Comparison of ENCODE assay signal across 13 mouse cellular contexts in the genomic region with DNA sequence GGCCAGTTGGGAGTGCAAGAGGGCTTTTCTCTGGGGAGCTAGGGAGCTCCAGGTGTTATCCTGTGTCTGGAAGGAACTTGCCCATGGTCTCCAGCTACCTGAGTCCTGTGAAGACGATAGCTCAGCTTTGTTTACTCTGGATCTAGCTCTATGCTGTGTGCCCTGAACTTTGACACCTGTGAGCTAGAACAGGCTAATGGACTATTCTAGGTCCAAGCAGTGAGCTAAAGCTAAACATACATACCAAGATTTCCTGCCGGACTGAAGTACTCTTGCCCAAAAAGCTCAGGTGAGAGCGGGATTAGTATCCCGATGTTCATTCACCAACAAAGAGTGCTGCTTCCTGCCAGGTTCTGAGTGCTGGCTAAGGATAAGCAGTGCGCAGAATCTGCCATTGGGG. TPM values are rescaled to one million over a fixed set of nuclear protein-coding genes. Genes with fewer than 3 reads are reported as not detected.
A peak's percentile ranks its signal among the peaks of the same experiment; 100 is the strongest.
DNase-seq lines count a peak whose midpoint lies in the region; ATAC-seq and TF ChIP-seq lines count a peak whose summit lies in the region.
"Had no signal": no experiment of that assay in that cellular context is flagged by ENCODE, and none has a peak within 500 bp of the region (broad histone marks: within the 10 kb centered on the region; RNA-seq: fewer than 3 reads in every experiment).

No protein-coding gene starts in this region.

- no peak overlapping the region for H3K4me2 ChIP-seq in lung, embryonic 14.5 days
- H3K4me2 ChIP-seq in stomach, embryonic 15.5 days, result no peak overlapping the region
- H3K4me2 ChIP-seq: midbrain, embryonic 13.5 days; neural tube, embryonic 12.5 days had no signal

- no peak for DNase-seq in heart, adult 2 months
- no peak for DNase-seq in heart, adult 9 months (ENCODE audit: low spot score in 2 of 2)
- peak; percentile 9 for DNase-seq in kidney, adult 2 months
- no peak for DNase-seq in kidney, adult 11 months
- DNase-seq in lung, embryonic 14.5 days, result no peak
- DNase-seq in lung, adult 18-20 months, result no peak
- no peak for DNase-seq in left cerebral cortex, postnatal 10 days (ENCODE audit: extremely low spot score in 1 of 2, low spot score in 2 of 2)

- intact Hi-C loops in heart, adult 2 months (cut with DNase I), result no loop called here
- intact Hi-C loops in left cerebral cortex, postnatal 10 days (cut with DNase I), result no loop called here

- no peak overlapping the region for H3K4me3 ChIP-seq in heart, adult 2 months
- no peak overlapping the region for H3K4me3 ChIP-seq in kidney, adult 2 months (ENCODE audit: insufficient read depth, low read depth, low read length)
- H3K4me3 ChIP-seq in lung, embryonic 14.5 days (ENCODE audit: low read depth, low read length), result no peak overlapping the region
- no peak overlapping the region for H3K4me3 ChIP-seq in stomach, embryonic 15.5 days (replicated peaks)
- H3K4me3 ChIP-seq: midbrain, embryonic 13.5 days; neural tube, embryonic 12.5 days had no signal

- no peaks in the 10 kb centered on the region for H3K79me2 ChIP-seq in heart, adult 2 months (replicated peaks; ENCODE audit: control insufficient read depth, insufficient read depth, low read length)

- H3K27me3 ChIP-seq in heart, adult 2 months (ENCODE audit: control insufficient read depth, insufficient read depth, low read length), result no peaks in the 10 kb centered on the region
- no peaks in the 10 kb centered on the region for H3K27me3 ChIP-seq in kidney, adult 2 months (replicated peaks; ENCODE audit: control insufficient read depth, insufficient read depth, low read length)
- no peaks in the 10 kb centered on the region for H3K27me3 ChIP-seq in lung, embryonic 14.5 days (ENCODE audit: insufficient read depth, low read length)
- H3K27me3 ChIP-seq in stomach, embryonic 15.5 days (replicated peaks), result no peaks in the 10 kb centered on the region
- H3K27me3 ChIP-seq: midbrain, embryonic 13.5 days; neural tube, embryonic 12.5 days had no signal

- no peak for TF ChIP-seq CTCF in heart, adult 2 months (IDR thresholded peaks at IDR 0.05)
- TF ChIP-seq CTCF in kidney, adult 2 months (conservative IDR thresholded peaks at IDR 0.05; ENCODE audit: insufficient read depth, insufficient read length, low read depth, low read length), result no peak
- no peak for TF ChIP-seq CTCF in lung, embryonic 14.5 days (IDR thresholded peaks at IDR 0.05; ENCODE audit: low read depth)

- H3K4me1 ChIP-seq in heart, adult 2 months (ENCODE audit: control insufficient read depth, insufficient read depth, low read length), result peaks cover 8% of the 10 kb centered on the region
- H3K4me1 ChIP-seq in kidney, adult 2 months (ENCODE audit: control insufficient read depth, insufficient read depth, low read length), result peaks cover 13% of the 10 kb centered on the region; the same call in 1 of the 2 replicates
- no peaks in the 10 kb centered on the region for H3K4me1 ChIP-seq in lung, embryonic 14.5 days (ENCODE audit: insufficient read depth)
- H3K4me1 ChIP-seq in stomach, embryonic 15.5 days, result peaks cover 19% of the 10 kb centered on the region; the same call in 1 of the 2 replicates
- H3K4me1 ChIP-seq: midbrain, embryonic 13.5 days; neural tube, embryonic 12.5 days had no signal

- no peak for TF ChIP-seq EP300 in heart, adult 2 months (IDR thresholded peaks at IDR 0.05; ENCODE audit: insufficient read depth, low read depth, low read length)

- no peak for ATAC-seq in lung, embryonic 14.5 days (ENCODE audit: insufficient read depth)
- no peak for ATAC-seq in stomach, embryonic 15.5 days (ENCODE audit: insufficient read depth, low FRiP score, low read depth)
- ATAC-seq: midbrain, embryonic 13.5 days had no signal

- H3K36me3 ChIP-seq in heart, adult 2 months (ENCODE audit: control insufficient read depth, insufficient read depth, low read length), result peaks cover 24% of the 10 kb centered on the region
- peaks cover 4% of the 10 kb centered on the region; the same call in 1 of the 2 replicates for H3K36me3 ChIP-seq in kidney, adult 2 months (ENCODE audit: control insufficient read depth, insufficient read depth, low read length)
- H3K36me3 ChIP-seq in lung, embryonic 14.5 days (ENCODE audit: insufficient read depth), result peaks cover 79% of the 10 kb centered on the region
- H3K36me3 ChIP-seq in stomach, embryonic 15.5 days, result peaks cover 44% of the 10 kb centered on the region

- TF ChIP-seq POLR2A in heart, adult 2 months (IDR thresholded peaks at IDR 0.05; ENCODE audit: insufficient read depth, low read depth, low read length), result no peak
- TF ChIP-seq POLR2A in kidney, adult 2 months (IDR thresholded peaks at IDR 0.05; ENCODE audit: low read depth, low read length), result no peak

- peak overlapping the region; percentile 36 for H3K27ac ChIP-seq in heart, adult 2 months
- H3K27ac ChIP-seq in kidney, adult 2 months (ENCODE audit: insufficient read depth, low read depth, low read length), result peak overlapping the region; percentile 30; the same call in 1 of the 2 replicates
- H3K27ac ChIP-seq in lung, embryonic 14.5 days (ENCODE audit: low read depth), result peak overlapping the region; percentile 56; the same call in 1 of the 2 replicates
- peak overlapping the region; percentile 49; the same call in 1 of the 2 replicates for H3K27ac ChIP-seq in stomach, embryonic 15.5 days
- H3K27ac ChIP-seq: midbrain, embryonic 13.5 days; neural tube, embryonic 12.5 days had no signal

- no peak overlapping the region for H3K9ac ChIP-seq in heart, adult 2 months (ENCODE audit: low read depth, low read length)
- no peak overlapping the region for H3K9ac ChIP-seq in lung, embryonic 14.5 days
- H3K9ac ChIP-seq in stomach, embryonic 15.5 days, result no peak overlapping the region
- H3K9ac ChIP-seq: midbrain, embryonic 13.5 days; neural tube, embryonic 12.5 days had no signal

- 66% methylated on average over 5 of the region's 5 CpGs for WGBS in heart, adult 2 months
- 68% methylated on average over 5 of the region's 5 CpGs for WGBS in kidney, adult 2 months
- 76% methylated on average over 5 of the region's 5 CpGs for WGBS in lung, embryonic 14.5 days
- 64% methylated on average over 5 of the region's 5 CpGs for WGBS in stomach, embryonic 15.5 days

- no peaks in the 10 kb centered on the region for H3K9me3 ChIP-seq in lung, embryonic 14.5 days (ENCODE audit: low read depth, low read length)
- no peaks in the 10 kb centered on the region for H3K9me3 ChIP-seq in stomach, embryonic 15.5 days
- H3K9me3 ChIP-seq: midbrain, embryonic 13.5 days; neural tube, embryonic 12.5 days had no signal

RNA-seq across cellular contexts. Expression of a gene that starts 9.5 kb away (rescaled TPM):
- total RNA-seq in heart, adult 2 months (2021), result 100 to 1,000 TPM; 216 to 243 TPM
- polyA plus RNA-seq in heart, adult 2 months (2012; rRNA removed), result 432 and 512 TPM in 2 replicates
- 175 and 188 TPM in 2 replicates for polyA plus RNA-seq in kidney, adult 2 months (2012; rRNA removed)
- polyA plus RNA-seq in lung, embryonic 14.5 days (2014; fragmentation: Nextera tagmentation; extraction: Ambion mirVana), result 40.7 TPM in 2 replicates
- polyA plus RNA-seq in stomach, embryonic 15.5 days (2015; fragmentation: Nextera tagmentation; extraction: Ambion mirVana), result 37.9 and 42.6 TPM in 2 replicates
- 100 to 1,000 TPM; 198 to 199 TPM for total RNA-seq in left cerebral cortex, postnatal 10 days (2021)

RNA-seq across cellular contexts. Expression of a gene that starts 15.9 kb away (rescaled TPM):
- not detected for total RNA-seq in heart, adult 2 months (2021)
- not detected in 2 replicates for polyA plus RNA-seq in heart, adult 2 months (2012; rRNA removed)
- 0.05 TPM in 1 of 2 replicates, not detected in the other for polyA plus RNA-seq in kidney, adult 2 months (2012; rRNA removed)
- polyA plus RNA-seq in lung, embryonic 14.5 days (2014; fragmentation: Nextera tagmentation; extraction: Ambion mirVana), result not detected in 2 replicates
- polyA plus RNA-seq in stomach, embryonic 15.5 days (2015; fragmentation: Nextera tagmentation; extraction: Ambion mirVana), result not detected in 2 replicates
- total RNA-seq in left cerebral cortex, postnatal 10 days (2021), result not detected
- total RNA-seq: adrenal gland, adult 8-10 months; hematopoietic stem cell, adult 5-6 weeks; left cerebral cortex, adult 18-20 months had no signal
- polyA plus RNA-seq: midbrain, embryonic 13.5 days; neural tube, embryonic 12.5 days had no signal

RNA-seq across cellular contexts. Expression of a gene that starts 22.7 kb away (rescaled TPM):
- total RNA-seq in heart, adult 2 months (2021), result 100 to 1,000 TPM; 101 to 109 TPM
- polyA plus RNA-seq in heart, adult 2 months (2012; rRNA removed), result 160 and 196 TPM in 2 replicates
- 101 and 124 TPM in 2 replicates for polyA plus RNA-seq in kidney, adult 2 months (2012; rRNA removed)
- 120 and 122 TPM in 2 replicates for polyA plus RNA-seq in lung, embryonic 14.5 days (2014; fragmentation: Nextera tagmentation; extraction: Ambion mirVana)
- 112 and 118 TPM in 2 replicates for polyA plus RNA-seq in stomach, embryonic 15.5 days (2015; fragmentation: Nextera tagmentation; extraction: Ambion mirVana)
- 10 to 100 TPM; 38.3 to 43.9 TPM for total RNA-seq in left cerebral cortex, postnatal 10 days (2021)

RNA-seq across cellular contexts. Expression of a gene that starts 32.4 kb away (rescaled TPM):
- not detected for total RNA-seq in heart, adult 2 months (2021)
- 0.09 and 0.10 TPM in 2 replicates for polyA plus RNA-seq in heart, adult 2 months (2012; rRNA removed)
- 0.05 TPM in 1 of 2 replicates, not detected in the other for polyA plus RNA-seq in kidney, adult 2 months (2012; rRNA removed)
- polyA plus RNA-seq in lung, embryonic 14.5 days (2014; fragmentation: Nextera tagmentation; extraction: Ambion mirVana), result not detected in 2 replicates
- 0.08 TPM in 1 of 2 replicates, not detected in the other for polyA plus RNA-seq in stomach, embryonic 15.5 days (2015; fragmentation: Nextera tagmentation; extraction: Ambion mirVana)
- under 1 TPM; 0.21 to 0.34 TPM for total RNA-seq in left cerebral cortex, postnatal 10 days (2021)
- polyA plus RNA-seq: neural tube, embryonic 12.5 days had no signal

RNA-seq across cellular contexts. Expression of a gene that starts 34.8 kb away (rescaled TPM):
- 10 to 100 TPM; 10.7 to 12.0 TPM for total RNA-seq in heart, adult 2 months (2021)
- 11.1 and 11.5 TPM in 2 replicates for polyA plus RNA-seq in heart, adult 2 months (2012; rRNA removed)
- polyA plus RNA-seq in kidney, adult 2 months (2012; rRNA removed), result 12.1 and 15.8 TPM in 2 replicates
- 68.7 and 80.2 TPM in 2 replicates for polyA plus RNA-seq in lung, embryonic 14.5 days (2014; fragmentation: Nextera tagmentation; extraction: Ambion mirVana)
- 59.9 and 65.6 TPM in 2 replicates for polyA plus RNA-seq in stomach, embryonic 15.5 days (2015; fragmentation: Nextera tagmentation; extraction: Ambion mirVana)
- total RNA-seq in left cerebral cortex, postnatal 10 days (2021), result 100 to 1,000 TPM; 272 to 282 TPM
